Mouse (Mus musculus) heart, adult 8-10 months (tissue): ENCODE data around the gene Tmem178b. TPM values are rescaled to one million over a fixed set of nuclear protein-coding genes. Genes with fewer than 3 reads are reported as not detected.

ENCODE experiments used
- DNase-seq: peaks from one replicate; pipeline ENCODE4 v3.0.0; 2022; ENCODE audit warnings: low spot score
- total RNA-seq, 4 experiments: library from RNA; stranded (reverse); gene quantifications; 2 replicates each; pipeline ENCODE4 v1.2.4; 2022

Gene Tmem178b
- total RNA-seq, 4 experiments from 2014 or later, result 0.69 to 1.6 (median 1.1) TPM

DNA sequence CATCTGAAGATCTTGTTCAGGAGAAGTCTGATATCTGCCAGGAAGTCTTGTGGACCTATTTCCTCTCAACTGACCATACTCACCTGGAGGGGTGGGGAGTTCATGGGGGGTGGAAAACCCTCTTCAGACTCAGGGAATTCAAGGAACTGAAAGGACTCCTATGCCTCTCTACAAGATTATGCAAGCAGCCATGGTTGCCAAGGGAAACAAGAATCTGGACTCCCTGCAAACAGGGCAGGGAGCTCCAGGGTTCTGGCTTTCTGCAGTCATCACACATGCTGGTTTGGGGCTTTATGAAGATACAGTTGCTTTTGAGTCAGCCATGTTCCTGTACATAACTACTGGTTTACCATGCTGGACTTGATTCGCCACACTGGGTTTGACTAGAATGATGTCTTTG, 390.6 kb downstream of the Tmem178b start:
- DNase-seq, result no peak

DNA sequence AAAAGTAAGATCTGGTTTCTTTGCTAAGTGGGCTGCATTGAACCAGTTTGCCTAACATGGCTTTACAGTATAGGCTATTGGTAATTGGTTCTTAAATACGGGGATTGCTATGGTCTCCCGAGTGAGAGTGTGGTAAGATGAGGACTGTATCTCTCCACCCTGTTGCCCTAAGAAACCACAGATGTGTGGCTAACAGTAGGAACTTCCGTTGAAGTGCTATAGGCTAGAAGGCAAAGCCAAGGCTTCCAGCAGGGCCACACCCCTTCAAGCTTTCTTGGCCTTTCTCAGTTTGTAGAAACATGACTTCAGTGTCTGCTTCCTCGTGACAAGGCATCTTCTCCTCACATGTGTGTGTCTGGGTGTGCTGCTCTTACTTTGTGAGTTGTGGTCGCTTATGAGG, 427.6 kb downstream of the Tmem178b start:
- no peak for DNase-seq

DNA sequence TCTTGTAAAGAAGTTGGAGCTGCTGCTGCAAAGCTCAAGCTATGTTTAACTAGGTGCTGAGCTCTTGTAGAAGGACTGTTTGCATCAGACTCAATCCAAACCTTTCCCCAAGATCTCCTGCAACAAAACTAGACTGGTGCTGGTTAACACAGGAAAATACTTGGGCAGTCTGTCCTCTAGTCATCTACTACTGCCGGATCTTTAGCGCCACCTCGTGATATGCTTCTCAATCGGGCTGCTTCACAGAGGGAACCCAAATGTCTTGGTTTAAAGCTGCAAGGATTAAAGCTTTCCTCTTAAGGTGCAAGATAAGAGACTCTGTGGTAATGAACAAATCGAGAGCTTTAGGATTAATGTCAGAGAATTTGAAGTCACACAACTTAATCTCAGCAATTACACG, 430.3 kb downstream of the Tmem178b start:
- peak; percentile 10 for DNase-seq

Other genes with a start within 250 kb of the Tmem178b start
- gene Braf, start 147.8 kb upstream of the Tmem178b start, total RNA-seq, result 10 to 100 TPM; 14.9 to 16.4 (median 15.7) TPM
- gene Mrps33, start 62.3 kb upstream of the Tmem178b start, total RNA-seq, result 100 to 1,000 TPM in 3 of 4 experiments, 10 to 100 TPM in 1; 91.8 to 121 (median 111) TPM